Mouse (Mus musculus): ENCODE results near the gene Eif4g3.

Gene Eif4g3

DNA sequence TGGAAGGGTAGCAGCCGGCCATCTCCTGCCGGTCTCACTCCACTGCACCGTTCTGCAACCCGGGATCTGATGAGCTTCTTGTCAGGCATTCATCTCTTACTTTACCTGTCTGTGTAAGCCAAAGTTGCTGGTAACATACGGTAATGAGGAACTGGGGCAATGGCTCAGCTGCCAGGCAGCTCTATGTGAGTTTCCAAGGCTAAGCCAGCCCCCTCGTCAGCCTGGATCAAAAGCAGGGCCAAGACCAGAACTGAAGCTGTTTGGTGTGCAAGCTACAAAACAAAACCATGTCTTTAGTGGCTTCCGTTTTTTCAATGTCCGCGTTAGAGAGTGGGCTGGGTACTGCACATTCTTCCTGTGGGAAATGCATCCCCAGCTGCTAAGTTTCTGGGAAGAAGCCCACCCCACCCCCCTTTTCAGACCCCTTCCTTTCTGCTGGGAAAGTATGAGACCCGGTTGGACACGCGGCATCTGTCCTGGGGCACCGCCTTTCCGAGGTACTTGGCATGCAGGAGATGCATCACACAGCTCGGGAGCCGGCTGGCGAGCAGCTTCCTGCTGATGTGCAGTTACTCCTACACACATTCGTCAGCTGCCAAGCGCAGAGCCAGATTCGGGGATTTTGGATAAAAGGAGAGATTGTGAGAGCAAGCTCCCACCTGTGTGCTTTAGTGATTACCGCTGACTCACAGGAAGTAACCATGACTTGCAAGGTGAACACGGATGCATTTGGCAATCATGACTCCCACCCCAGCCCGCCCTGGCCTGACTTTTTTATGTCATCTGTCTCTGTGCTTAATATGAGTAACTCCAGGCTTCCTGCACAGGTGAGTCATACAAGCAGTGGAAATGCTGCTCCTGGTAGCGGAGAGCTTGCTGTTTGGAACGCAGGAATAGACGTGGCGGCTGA is 254.2 kb downstream of the Eif4g3 start:
- no peak for DNase-seq

DNA sequence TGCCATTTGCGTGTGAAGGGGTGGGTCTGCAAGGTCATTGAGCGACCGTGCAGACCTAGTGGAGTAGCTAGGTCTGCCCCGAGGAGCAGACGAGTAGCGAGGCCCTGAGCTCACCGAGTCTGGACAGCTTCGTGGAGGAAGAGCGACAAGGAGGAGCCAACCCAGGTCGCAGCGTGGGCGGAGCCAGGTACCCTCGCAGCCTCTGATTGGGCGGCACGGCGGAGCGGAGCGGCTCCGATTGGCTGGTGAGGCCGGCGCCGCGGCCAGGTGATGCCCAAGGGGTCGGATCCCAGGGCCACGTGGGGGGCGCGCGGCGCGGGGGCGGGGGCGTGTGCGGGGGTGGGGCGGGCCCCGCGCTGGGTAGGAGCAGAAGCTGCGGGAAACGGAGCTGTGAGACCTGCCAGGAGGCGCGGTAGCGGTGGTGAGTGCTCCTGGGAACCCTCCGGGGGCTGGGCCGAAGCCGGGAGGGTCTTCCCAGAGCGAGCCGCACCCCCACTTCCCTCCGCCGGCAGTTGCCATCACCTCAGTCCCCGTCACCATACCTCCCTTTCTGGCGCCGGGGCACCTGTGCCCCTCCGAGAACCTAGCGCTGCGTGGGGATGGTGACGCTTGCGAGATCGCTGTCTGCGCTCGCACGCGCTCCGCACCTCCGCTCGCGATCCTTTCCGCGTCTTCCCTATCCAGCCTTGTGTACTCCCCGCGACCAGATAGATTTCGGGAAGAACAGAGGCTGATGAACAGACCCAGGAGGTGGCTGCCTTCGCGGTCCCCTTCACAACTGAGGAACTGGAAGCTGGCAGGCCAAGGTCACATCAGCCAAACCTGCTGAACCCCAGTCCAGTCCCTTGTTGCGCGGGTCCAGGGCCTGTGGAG is 257.5 kb downstream of the Eif4g3 start, which contains the start of the genes Sh2d5 and Kif17:
Gene Sh2d5, plus strand, starts transcription at position 316 of the 873 bp plus-strand sequence.
Gene Kif17, plus strand, starts transcription at position 348 of the 873 bp plus-strand sequence.
- DNase-seq, result peak; percentile 79

DNA sequence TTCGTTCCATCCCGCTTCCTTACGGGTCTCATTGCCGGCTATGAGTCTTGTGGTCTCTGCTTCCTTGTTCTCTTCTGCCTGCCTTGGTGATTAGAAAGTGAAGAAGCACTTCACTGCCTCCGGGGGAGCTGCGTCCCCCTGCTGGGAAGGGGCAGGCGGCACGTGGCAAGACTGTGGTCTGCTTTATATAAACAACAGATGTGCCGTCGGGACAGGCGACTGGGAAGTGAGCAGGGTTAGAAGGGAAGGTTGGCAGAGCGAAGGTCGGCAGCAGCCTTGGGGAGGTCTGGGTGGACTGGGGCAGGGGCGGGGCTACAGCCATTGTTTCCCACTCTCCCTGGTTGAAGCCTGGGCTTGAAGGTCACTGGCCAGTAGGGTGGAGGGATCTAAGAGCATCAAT is 259.0 kb downstream of the Eif4g3 start:
- DNase-seq, result peak; percentile 46

DNA sequence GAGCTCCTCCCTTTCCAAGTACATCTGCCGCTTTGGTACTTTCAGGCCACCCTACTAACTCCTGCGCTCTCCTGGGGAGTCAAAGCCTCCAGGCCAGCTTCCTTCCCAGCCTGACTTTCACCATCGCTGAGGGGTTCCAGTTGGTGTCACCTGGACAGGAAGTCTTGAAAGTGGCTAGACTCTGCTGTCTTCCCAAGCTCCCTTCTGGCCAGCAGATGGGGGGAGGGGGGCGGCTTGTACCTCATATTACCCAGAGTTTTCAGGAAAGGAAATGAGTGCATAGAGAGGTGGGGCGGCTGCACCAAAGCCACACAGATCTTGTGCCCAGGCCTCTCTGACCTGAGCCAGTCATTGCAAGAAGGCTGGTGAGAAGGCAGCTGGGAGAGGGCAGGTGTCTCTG is 259.4 kb downstream of the Eif4g3 start:
- DNase-seq, result no peak

DNA sequence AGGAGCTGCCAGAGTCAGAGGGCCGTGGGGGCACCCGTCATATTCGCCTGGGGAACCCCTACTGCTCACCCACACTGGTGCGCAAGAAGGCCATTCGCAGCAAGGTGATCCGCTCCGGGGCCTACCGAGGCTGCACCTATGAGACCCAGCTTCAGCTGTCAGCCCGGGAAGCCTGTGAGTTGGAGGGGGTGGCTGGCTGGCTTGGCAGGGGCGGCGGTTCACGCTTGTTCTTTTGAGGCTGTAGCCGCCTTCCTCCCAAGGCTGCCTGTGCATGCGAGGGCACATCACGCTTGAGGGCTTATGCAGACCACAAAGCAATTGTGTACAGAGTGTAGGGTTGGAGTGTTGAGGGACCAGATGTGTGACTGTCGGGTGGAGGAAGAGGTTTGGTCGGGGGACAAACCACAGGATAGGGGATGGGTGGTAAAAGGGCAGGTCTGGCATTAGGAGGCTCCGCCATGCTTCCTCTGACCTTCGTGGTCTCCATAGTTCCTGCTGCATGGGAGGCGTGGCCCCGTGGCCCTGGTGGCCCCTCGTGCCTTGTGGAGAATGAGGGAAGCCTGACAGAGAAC is 264.4 kb downstream of the Eif4g3 start:
- DNase-seq, result no peak

Measured in kidney, postnatal 10 days (tissue).